Comparison of ENCODE assay signal across 23 mouse cellular contexts in genomic region chr15:92864106-92864505, GRCm38 (mm10).
DNase-seq lines count a peak whose midpoint lies in the region; ATAC-seq and TF ChIP-seq lines count a peak whose summit lies in the region.
"Had no signal": no experiment of that assay in that cellular context is flagged by ENCODE, and none has a peak within 500 bp of the region (broad histone marks: within the 10 kb centered on the region; RNA-seq: fewer than 3 reads in every experiment).

No protein-coding gene starts in this region.

- no peak overlapping the region; the same call in 1 of the 2 replicates for H3K27ac ChIP-seq in forebrain, embryonic 13.5 days
- no peak overlapping the region for H3K27ac ChIP-seq in forebrain, embryonic 11.5 days (ENCODE audit: low read depth, low read length)
- H3K27ac ChIP-seq in layer of hippocampus, adult 2 months, result no peak overlapping the region
- H3K27ac ChIP-seq: embryonic facial prominence, embryonic 10.5 days; gastrocnemius, adult 2 months; liver, embryonic 15.5 days; midbrain, embryonic 12.5 days had no signal

- WGBS in forebrain, embryonic 13.5 days, result 70% methylated on average over 5 of the region's 5 CpGs
- 79% methylated on average over 5 of the region's 5 CpGs for WGBS in forebrain, embryonic 11.5 days

- H3K36me3 ChIP-seq in forebrain, embryonic 13.5 days (ENCODE audit: poor library complexity, severe bottlenecking), result no peaks in the 10 kb centered on the region
- H3K36me3 ChIP-seq in forebrain, embryonic 11.5 days (ENCODE audit: control insufficient read depth, insufficient read depth, low read length), result no peaks in the 10 kb centered on the region
- H3K36me3 ChIP-seq: embryonic facial prominence, embryonic 10.5 days; heart, embryonic 12.5 days; liver, embryonic 15.5 days; midbrain, embryonic 12.5 days had no signal

- H3K4me2 ChIP-seq in forebrain, embryonic 13.5 days, result no peak overlapping the region
- H3K4me2 ChIP-seq in forebrain, embryonic 11.5 days (ENCODE audit: low read depth, low read length, severe bottlenecking), result no peak overlapping the region
- H3K4me2 ChIP-seq: heart, embryonic 12.5 days; liver, embryonic 15.5 days; midbrain, embryonic 12.5 days had no signal

- no peaks in the 10 kb centered on the region for H3K27me3 ChIP-seq in forebrain, embryonic 13.5 days
- H3K27me3 ChIP-seq in forebrain, embryonic 11.5 days (ENCODE audit: control insufficient read depth, insufficient read depth, low read length), result no peaks in the 10 kb centered on the region
- H3K27me3 ChIP-seq: CH12.LX; heart, embryonic 12.5 days; liver, embryonic 15.5 days; midbrain, embryonic 12.5 days had no signal

- H3K4me3 ChIP-seq in forebrain, embryonic 13.5 days, result no peak overlapping the region
- H3K4me3 ChIP-seq in forebrain, embryonic 11.5 days (ENCODE audit: low read depth, low read length), result no peak overlapping the region
- H3K4me3 ChIP-seq in layer of hippocampus, adult 2 months, result no peak overlapping the region
- H3K4me3 ChIP-seq: embryonic facial prominence, embryonic 10.5 days; gastrocnemius, adult 2 months; heart, embryonic 12.5 days; liver, embryonic 15.5 days; midbrain, embryonic 12.5 days had no signal

- no peaks in the 10 kb centered on the region for H3K9me3 ChIP-seq in forebrain, embryonic 13.5 days (replicated peaks)
- no peaks in the 10 kb centered on the region for H3K9me3 ChIP-seq in forebrain, embryonic 11.5 days (ENCODE audit: control insufficient read depth, low read length)
- H3K9me3 ChIP-seq: embryonic facial prominence, embryonic 10.5 days; heart, embryonic 12.5 days; liver, embryonic 15.5 days; midbrain, embryonic 12.5 days had no signal

- DNase-seq in forebrain, embryonic 11.5 days (ENCODE audit: low spot score), result no peak
- DNase-seq in layer of hippocampus, adult 2 months (ENCODE audit: low spot score in 2 of 2), result peak in 1 of 2 experiments; percentile 13
- no peak for DNase-seq in layer of hippocampus, postnatal 10 days (ENCODE audit: low spot score in 2 of 2)
- DNase-seq in R1 (ENCODE audit: low read depth, low spot score), result peak; percentile 8
- peak; percentile 5 for DNase-seq in layer of hippocampus, adult 9-10 months (ENCODE audit: low spot score)
- DNase-seq in natural killer cell, adult 2 months (ENCODE audit: low spot score in 2 of 2), result no peak
- DNase-seq: adrenal gland, adult 2 months; cerebellum, adult 11 months; gastrocnemius, adult 2 months; heart, postnatal 4 days; kidney, postnatal 10 days; lung, postnatal 10 days; right cerebral cortex, postnatal 14 days; spleen, adult 18-20 months; thymus, adult 18-20 months had no signal

- no peak overlapping the region for H3K9ac ChIP-seq in forebrain, embryonic 13.5 days
- no peak overlapping the region for H3K9ac ChIP-seq in forebrain, embryonic 11.5 days (ENCODE audit: low read length)
- H3K9ac ChIP-seq: heart, embryonic 12.5 days; liver, embryonic 15.5 days; midbrain, embryonic 12.5 days had no signal

- TF ChIP-seq CTCF in layer of hippocampus, adult 2 months (conservative IDR thresholded peaks at IDR 0.05), result peak; percentile 58

- peak; percentile 89 for ATAC-seq in forebrain, embryonic 13.5 days
- ATAC-seq in forebrain, embryonic 11.5 days (replicated peaks; ENCODE audit: low FRiP score), result no peak
- ATAC-seq: hindbrain, embryonic 16.5 days; intestine, postnatal 0 days had no signal

- no peaks in the 10 kb centered on the region for H3K4me1 ChIP-seq in forebrain, embryonic 13.5 days
- no peaks in the 10 kb centered on the region for H3K4me1 ChIP-seq in forebrain, embryonic 11.5 days (replicated peaks; ENCODE audit: control insufficient read depth, insufficient read depth, low read length)
- H3K4me1 ChIP-seq: embryonic facial prominence, embryonic 10.5 days; heart, embryonic 12.5 days; liver, embryonic 15.5 days; midbrain, embryonic 12.5 days had no signal

Comparison
In these comparisons a context has a peak if more than half of its experiments do, and no peak if none do; other contexts are left out.
1. DNase-seq: peak in R1 (single experiment) and layer of hippocampus, adult 9-10 months (single experiment); none in forebrain, embryonic 11.5 days (single experiment), layer of hippocampus, postnatal 10 days (0 of 2) and natural killer cell, adult 2 months (0 of 2).